Mouse (Mus musculus) kidney, embryonic 14.5 days (tissue): ENCODE data around the gene Olfr282. TPM values are rescaled to one million over a fixed set of nuclear protein-coding genes. Genes with fewer than 3 reads are reported as not detected.
A peak's percentile ranks its signal among the peaks of the same experiment; 100 is the strongest.
"Not testable (repeated sequence)": the region's sequence is repeated elsewhere in the genome, so short reads cannot be mapped to it uniquely, and the experiment has no call there.

Experiments
- ATAC-seq: fragments of 200-750 bp; cut with Nextera tagmentation; 2 replicates; pipeline ENCODE4 v1.8.0; 2017; ENCODE audit warnings: moderate number of reproducible peaks, mild to moderate bottlenecking, moderate TSS enrichment, moderate library complexity; ENCODE audit not compliant: low FRiP score, low TSS enrichment
- H3K27ac ChIP-seq: fragments of 300-500 bp; sonication (generic); 2 replicates; pipeline ENCODE4 v1.5.1; 2014; ENCODE audit warnings: low read depth, mild to moderate bottlenecking, low read length, moderate library complexity, mixed read lengths
- H3K27me3 ChIP-seq: fragments of 300-500 bp; sonication (generic); 2 replicates; pipeline ENCODE4 v1.6.1; 2014; ENCODE audit warnings: mild to moderate bottlenecking, low read length; ENCODE audit not compliant: control insufficient read depth, insufficient read depth
- H3K36me3 ChIP-seq: fragments of 300-500 bp; sonication (generic); 2 replicates; pipeline ENCODE4 v1.6.1; 2014; ENCODE audit warnings: low read length, mixed read lengths; ENCODE audit not compliant: control insufficient read depth, insufficient read depth
- H3K4me1 ChIP-seq: fragments of 300-500 bp; sonication (generic); 2 replicates; pipeline ENCODE4 v1.6.1; 2014; ENCODE audit warnings: low read length, mixed read lengths; ENCODE audit not compliant: control insufficient read depth, insufficient read depth
- H3K4me2 ChIP-seq: fragments of 300-500 bp; sonication (generic); replicated peaks from 2 replicates; pipeline ENCODE4 v1.6.1; 2014; ENCODE audit warnings: low read depth, mild to moderate bottlenecking, low read length
- H3K4me3 ChIP-seq: fragments of 300-500 bp; sonication (generic); 2 replicates; pipeline ENCODE4 v1.5.1; 2014; ENCODE audit warnings: mild to moderate bottlenecking, low read length
- H3K9ac ChIP-seq: fragments of 300-500 bp; sonication (generic); 2 replicates; pipeline ENCODE4 v1.6.1; 2014; ENCODE audit warnings: low read depth, mild to moderate bottlenecking, low read length, moderate library complexity
- H3K9me3 ChIP-seq: fragments of 300-500 bp; sonication (generic); 2 replicates; pipeline ENCODE4 v1.6.1; 2016; ENCODE audit warnings: low read length; ENCODE audit not compliant: control insufficient read depth
- WGBS: fragments of 180-500 bp; shearing (Covaris S2); extraction: QIAGEN DNeasy Blood & Tissue Kit; methylation state at CpG from one replicate; pipeline ENCODE4 v1.1.7; 2014; 5-methylcytosine and 5-hydroxymethylcytosine counted together
- polyA plus RNA-seq: library from polyadenylated mRNA; unstranded; fragments of >200 nt; fragmentation: Nextera tagmentation; extraction: Ambion mirVana; gene quantifications from 2 replicates; pipeline ENCODE4 v1.2.1, GENCODE M21; 2014

Gene Olfr282
- polyA plus RNA-seq = not detected in 2 replicates

DNA sequence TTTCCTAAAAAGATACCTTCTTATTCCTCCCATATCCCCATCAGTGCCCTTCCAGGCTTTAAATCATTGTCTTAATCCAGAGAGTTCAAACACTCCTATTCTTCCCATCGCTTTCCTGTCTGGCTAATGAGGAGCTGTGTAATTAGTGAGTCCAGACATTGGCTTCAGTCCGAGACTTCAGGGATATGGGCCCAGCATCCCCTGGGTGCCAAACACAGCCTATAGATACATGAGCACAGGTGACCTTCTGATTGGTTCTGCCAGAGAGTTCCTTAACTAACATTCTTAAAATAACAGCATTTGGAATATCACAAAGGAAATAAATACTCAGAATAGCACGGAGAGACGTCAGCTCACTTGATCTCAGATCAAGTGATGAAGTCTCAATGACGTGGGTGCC lies at the start of gene Olfr282:
Gene Olfr282 (plus strand): TSS at position 301 of the 400 bp plus-strand sequence.
- 74% methylated on average over 5 of the region's 5 CpGs for WGBS
- H3K4me2 ChIP-seq = not testable (repeated sequence)

DNA sequence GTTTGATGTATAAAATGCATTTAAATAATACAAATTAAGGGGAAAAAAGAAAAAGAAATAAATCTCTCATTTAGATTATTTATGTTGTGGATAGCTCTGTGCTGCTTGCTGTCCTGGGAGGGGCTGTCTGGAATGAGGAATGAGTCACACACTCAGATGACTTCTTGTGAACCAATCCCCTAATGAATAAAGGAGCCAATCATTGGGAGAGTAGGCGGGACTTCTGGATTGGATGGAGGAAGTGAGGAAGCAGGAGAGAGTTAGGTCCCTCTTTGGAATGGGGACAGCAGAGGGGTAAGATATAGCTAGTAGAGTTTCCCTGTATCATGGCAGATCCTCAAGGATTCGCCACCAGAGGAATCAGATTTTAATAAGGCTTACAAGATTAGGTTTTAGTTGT lies 43.4 kb upstream of the Olfr282 start:
- H3K4me1 ChIP-seq = no peaks in the 10 kb centered on the region
- 85% methylated on average over 2 of the region's 2 CpGs for WGBS
- H3K9me3 ChIP-seq = no peaks in the 10 kb centered on the region
- no peaks in the 10 kb centered on the region for H3K27me3 ChIP-seq
- no peak overlapping the region for H3K4me3 ChIP-seq
- H3K9ac ChIP-seq = no peak overlapping the region
- no peak overlapping the region for H3K4me2 ChIP-seq
- no peak for ATAC-seq
- H3K36me3 ChIP-seq = no peaks in the 10 kb centered on the region
- no peak overlapping the region for H3K27ac ChIP-seq

More for the DNA sequence above, at the start of gene Olfr282:
- H3K27me3 ChIP-seq, H3K4me3 ChIP-seq, H3K4me1 ChIP-seq, H3K9me3 ChIP-seq, H3K36me3 ChIP-seq, ATAC-seq, H3K9ac ChIP-seq, H3K27ac ChIP-seq: not testable (repeated sequence)

GRCm38 (mm10) chr15:98389796-98390195 lies 41.2 kb upstream of the Olfr282 start:
- Histone ChIP-seq H3K27ac (no peak overlapping the region), H3K4me2 (no peak overlapping the region), H3K27me3 (no peaks in the 10 kb centered on the region), H3K36me3 (no peaks in the 10 kb centered on the region), H3K4me1 (no peaks in the 10 kb centered on the region), H3K9ac (no peak overlapping the region), H3K9me3 (peaks cover 3% of the 10 kb centered on the region; the same call in 1 of the 2 replicates), H3K4me3 (no peak overlapping the region)
- ATAC-seq = peak; percentile 46; the same call in 1 of the 2 replicates
- 34% methylated on average over 7 of the region's 7 CpGs for WGBS

DNA sequence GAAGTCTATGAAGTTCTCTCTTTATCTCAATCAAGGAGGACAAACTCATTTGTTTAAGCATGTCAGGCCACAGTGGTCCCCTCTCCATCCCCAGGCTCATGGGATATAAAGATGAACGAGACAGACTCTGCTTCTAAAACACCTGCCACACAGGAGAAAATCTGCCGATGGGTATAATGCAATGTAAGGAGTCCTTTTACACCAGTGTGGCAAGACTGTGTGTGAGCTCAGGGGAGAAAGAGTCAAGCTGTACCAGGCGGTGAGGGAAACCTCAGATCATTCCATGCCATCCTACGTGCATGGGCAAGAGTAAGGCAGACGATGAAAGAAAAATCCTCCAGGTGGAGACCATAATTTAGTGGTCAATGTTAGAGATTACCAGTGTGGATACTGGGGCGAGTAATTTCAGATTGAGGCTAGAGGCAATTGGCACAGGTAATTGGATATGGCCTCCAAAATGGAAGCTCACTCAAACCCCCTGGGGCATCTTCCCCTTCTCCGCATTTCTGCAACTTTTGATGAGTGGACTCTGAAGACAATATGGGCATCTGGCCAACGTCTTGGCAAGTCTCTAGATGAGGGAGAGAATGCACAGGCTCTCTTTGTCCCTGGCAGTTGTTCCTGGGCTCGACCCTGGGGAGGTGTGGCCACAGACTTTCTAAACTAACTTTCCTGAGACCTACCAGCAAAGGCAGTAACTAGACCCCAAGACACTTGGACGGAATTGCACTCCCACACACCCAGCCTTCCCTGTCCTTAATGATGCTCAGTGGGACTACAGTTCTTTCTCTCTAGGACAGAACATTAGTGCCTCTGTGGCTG lies 39.7 kb upstream of the Olfr282 start:
- 67% methylated on average over 10 of the region's 10 CpGs for WGBS
- no peak; the same call in 1 of the 2 replicates for ATAC-seq

DNA sequence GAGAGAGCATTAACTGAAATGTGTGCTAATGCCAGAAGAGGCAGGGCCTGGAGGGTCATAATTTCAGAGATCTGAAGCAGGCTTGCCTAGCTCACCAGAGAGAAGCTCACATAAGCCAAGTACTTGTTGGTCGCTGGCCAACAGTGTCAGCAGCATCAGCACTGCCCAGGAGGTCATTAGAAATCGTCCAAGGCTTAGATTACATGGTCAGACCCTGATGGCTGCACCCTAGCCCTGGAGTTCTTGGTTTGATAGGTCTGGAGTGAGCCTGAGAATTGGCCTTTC lies 39.2 kb upstream of the Olfr282 start:
- 22% methylated on average over 2 of the region's 2 CpGs for WGBS

More for the DNA sequence above, 39.7 kb upstream of the Olfr282 start:
- Histone ChIP-seq H3K9ac (no peak overlapping the region), H3K36me3 (no peaks in the 10 kb centered on the region), H3K9me3 (peaks cover 7% of the 10 kb centered on the region; the same call in 1 of the 2 replicates), H3K27ac (no peak overlapping the region), H3K27me3 (no peaks in the 10 kb centered on the region), H3K4me2 (no peak overlapping the region), H3K4me3 (no peak overlapping the region), H3K4me1 (no peaks in the 10 kb centered on the region)

GRCm38 (mm10) chr15:98397136-98397535 lies 33.9 kb upstream of the Olfr282 start:
- H3K36me3 ChIP-seq = no peaks in the 10 kb centered on the region
- no peak overlapping the region for H3K9ac ChIP-seq
- ATAC-seq = no peak
- no peak overlapping the region for H3K4me3 ChIP-seq
- H3K27ac ChIP-seq = no peak overlapping the region
- no peak overlapping the region for H3K4me2 ChIP-seq
- WGBS = 52% methylated on average over 1 of the region's 1 CpGs
- H3K27me3 ChIP-seq = no peaks in the 10 kb centered on the region
- H3K9me3 ChIP-seq = peaks cover 7% of the 10 kb centered on the region; the same call in 1 of the 2 replicates
- H3K4me1 ChIP-seq = peaks cover 7% of the 10 kb centered on the region; the same call in 1 of the 2 replicates

More for the DNA sequence above, 39.2 kb upstream of the Olfr282 start:
- Histone ChIP-seq H3K36me3 (no peaks in the 10 kb centered on the region), H3K27me3 (no peaks in the 10 kb centered on the region), H3K4me2 (no peak overlapping the region), H3K4me1 (no peaks in the 10 kb centered on the region), H3K9ac (no peak overlapping the region), H3K9me3 (peaks cover 7% of the 10 kb centered on the region; the same call in 1 of the 2 replicates), H3K4me3 (no peak overlapping the region), H3K27ac (no peak overlapping the region)
- ATAC-seq = no peak

GRCm38 (mm10) chr15:98402356-98402755 lies 28.7 kb upstream of the Olfr282 start:
- H3K4me1 ChIP-seq = peaks cover 14% of the 10 kb centered on the region; the same call in 1 of the 2 replicates
- H3K9ac ChIP-seq = no peak overlapping the region
- H3K36me3 ChIP-seq = no peaks in the 10 kb centered on the region
- H3K4me2 ChIP-seq = no peak overlapping the region
- peaks cover 5% of the 10 kb centered on the region; the same call in 1 of the 2 replicates for H3K9me3 ChIP-seq
- WGBS = 60% methylated on average over 10 of the region's 10 CpGs
- no peak overlapping the region for H3K4me3 ChIP-seq
- H3K27me3 ChIP-seq = no peaks in the 10 kb centered on the region
- H3K27ac ChIP-seq = no peak overlapping the region
- ATAC-seq = no peak

DNA sequence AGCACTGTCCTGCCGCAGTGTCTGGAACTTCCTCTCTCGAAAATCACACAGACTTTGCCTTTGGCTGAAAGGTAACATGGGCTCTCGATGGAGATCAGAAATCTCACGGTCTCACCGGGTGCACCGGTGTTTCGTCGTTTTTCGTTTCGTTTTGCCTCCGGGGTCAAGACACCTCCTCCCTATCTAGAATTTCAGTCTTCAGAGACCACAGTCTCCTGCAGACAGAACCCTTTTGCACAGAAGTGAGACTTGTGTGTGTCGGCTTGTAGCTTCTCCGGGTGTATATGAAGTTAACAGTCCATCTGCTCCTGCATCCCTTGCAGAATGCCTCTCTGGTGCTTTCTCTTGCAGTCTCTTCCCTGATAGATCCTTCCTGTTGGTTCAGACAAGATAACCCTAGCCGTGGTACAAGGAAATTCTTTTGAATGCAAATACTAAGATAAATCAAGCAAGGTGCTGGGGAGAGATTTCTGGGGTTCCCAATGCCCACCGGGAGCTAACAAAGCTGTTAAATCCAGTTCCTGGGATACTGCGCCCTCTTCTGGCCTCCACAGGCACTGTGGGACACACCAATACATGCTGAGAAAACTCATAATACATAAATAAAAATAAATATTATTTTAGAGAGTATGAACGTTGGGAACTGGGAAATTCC lies 22.5 kb upstream of the Olfr282 start:
- Histone ChIP-seq H3K4me2 (0 out of 2 replicates have a peak overlapping the region, but pooled peaks have one; percentile 2), H3K9me3 (peaks cover 5% of the 10 kb centered on the region; the same call in 1 of the 2 replicates), H3K4me3 (no peak overlapping the region; the same call in 1 of the 2 replicates), H3K9ac (no peak overlapping the region), H3K27me3 (no peaks in the 10 kb centered on the region), H3K36me3 (no peaks in the 10 kb centered on the region), H3K27ac (no peak overlapping the region), H3K4me1 (no peaks in the 10 kb centered on the region)
- WGBS = 61% methylated on average over 17 of the region's 17 CpGs
- no peak for ATAC-seq

GRCm38 (mm10) chr15:98409635-98410034 lies 21.4 kb upstream of the Olfr282 start:
- Histone ChIP-seq H3K9me3 (peaks cover 5% of the 10 kb centered on the region; the same call in 1 of the 2 replicates), H3K36me3 (no peaks in the 10 kb centered on the region), H3K4me2 (no peak overlapping the region), H3K4me1 (no peaks in the 10 kb centered on the region), H3K27me3 (no peaks in the 10 kb centered on the region), H3K9ac (no peak overlapping the region), H3K27ac (no peak overlapping the region), H3K4me3 (no peak overlapping the region)
- WGBS = 96% methylated on average over 2 of the region's 2 CpGs
- ATAC-seq = no peak
